Mouse (Mus musculus) embryo, embryonic 9.5 days (tissue): ENCODE measurements around the gene Ccdc51.
"Not testable (repeated sequence)": the region's sequence is repeated elsewhere in the genome, so short reads cannot be mapped to it uniquely, and the experiment has no call there.

Source experiments
- DNase-seq: peaks from one replicate; pipeline ENCODE4 v3.0.0-alpha.2; 2017; ENCODE audit errors: extremely low spot score

Ccdc51 gene

GRCm38 (mm10) chr9:109124164-109124563, 41.9 kb downstream of the Ccdc51 start:
- no peak for DNase-seq

GRCm38 (mm10) chr9:109125043-109125442, 42.8 kb downstream of the Ccdc51 start:
- no peak for DNase-seq

- no peak for DNase-seq
Observed at GRCm38 (mm10) chr9:109125481-109125880, 43.2 kb downstream of the Ccdc51 start.

GRCm38 (mm10) chr9:109127076-109127475, 44.8 kb downstream of the Ccdc51 start:
- no peak for DNase-seq

GRCm38 (mm10) chr9:109128211-109128610, 45.9 kb downstream of the Ccdc51 start:
- no peak for DNase-seq

GRCm38 (mm10) chr9:109130076-109130475, 47.8 kb downstream of the Ccdc51 start:
- no peak for DNase-seq

- DNase-seq: not testable (repeated sequence)
Observed at GRCm38 (mm10) chr9:109140414-109140813, 58.1 kb downstream of the Ccdc51 start.
